Mouse (Mus musculus): ENCODE data around the gene Kcnma1. TPM values are rescaled to one million over a fixed set of nuclear protein-coding genes. Genes with fewer than 3 reads are reported as not detected.

Gene Kcnma1
- polyA plus RNA-seq, 1 experiment from 2014 or later, result 22.8 TPM

- ATAC-seq (ENCODE audit: low FRiP score) (no peak), DNase-seq (ENCODE audit: low spot score) (no peak)
- Histone ChIP-seq H3K9ac (no peak overlapping the region), H3K4me3 (replicated peaks; ENCODE audit: low read length) (no peak overlapping the region), H3K4me1 (replicated peaks; ENCODE audit: control insufficient read depth, insufficient read depth, low read length) (no peaks in the 10 kb centered on the region), H3K27ac (no peak overlapping the region), H3K27me3 (ENCODE audit: control insufficient read depth, insufficient read depth, low read length) (no peaks in the 10 kb centered on the region), H3K9me3 (ENCODE audit: control insufficient read depth, low read length) (no peaks in the 10 kb centered on the region), H3K4me2 (replicated peaks) (no peak overlapping the region), H3K36me3 (replicated peaks; ENCODE audit: control insufficient read depth, insufficient read depth) (no peaks in the 10 kb centered on the region)
- 67% methylated on average over 6 of the region's 6 CpGs for WGBS
Measured at GRCm38 (mm10) chr14:23935016-23935415, 79.3 kb downstream of the Kcnma1 start.

- H3K4me3 ChIP-seq (replicated peaks; ENCODE audit: low read length), result no peak overlapping the region
- no peaks in the 10 kb centered on the region for H3K36me3 ChIP-seq (replicated peaks; ENCODE audit: control insufficient read depth, insufficient read depth)
- H3K4me2 ChIP-seq (replicated peaks), result no peak overlapping the region
- H3K9me3 ChIP-seq (ENCODE audit: control insufficient read depth, low read length), result no peaks in the 10 kb centered on the region
- ATAC-seq (ENCODE audit: low FRiP score) (no peak), DNase-seq (ENCODE audit: low spot score) (no peak)
- H3K9ac ChIP-seq, result no peak overlapping the region
- 79% methylated on average over 6 of the region's 6 CpGs for WGBS
- no peak overlapping the region for H3K27ac ChIP-seq
- H3K4me1 ChIP-seq (replicated peaks; ENCODE audit: control insufficient read depth, insufficient read depth, low read length), result no peaks in the 10 kb centered on the region
- no peaks in the 10 kb centered on the region for H3K27me3 ChIP-seq (ENCODE audit: control insufficient read depth, insufficient read depth, low read length)
Measured at GRCm38 (mm10) chr14:23931671-23932071, 82.6 kb downstream of the Kcnma1 start.

GRCm38 (mm10) chr14:23929168-23929567, 85.1 kb downstream of the Kcnma1 start:
- Histone ChIP-seq H3K27ac (no peak overlapping the region), H3K27me3 (ENCODE audit: control insufficient read depth, insufficient read depth, low read length) (no peaks in the 10 kb centered on the region), H3K4me1 (replicated peaks; ENCODE audit: control insufficient read depth, insufficient read depth, low read length) (no peaks in the 10 kb centered on the region), H3K4me3 (replicated peaks; ENCODE audit: low read length) (no peak overlapping the region), H3K4me2 (replicated peaks) (no peak overlapping the region), H3K9ac (no peak overlapping the region), H3K36me3 (replicated peaks; ENCODE audit: control insufficient read depth, insufficient read depth) (no peaks in the 10 kb centered on the region), H3K9me3 (ENCODE audit: control insufficient read depth, low read length) (no peaks in the 10 kb centered on the region)
- 89% methylated on average over 3 of the region's 3 CpGs for WGBS
- no peak for DNase-seq (ENCODE audit: low spot score)
- ATAC-seq (ENCODE audit: low FRiP score), result no peak

- no peak for ATAC-seq (ENCODE audit: low FRiP score)
- Histone ChIP-seq H3K4me3 (replicated peaks; ENCODE audit: low read length) (no peak overlapping the region), H3K27me3 (ENCODE audit: control insufficient read depth, insufficient read depth, low read length) (no peaks in the 10 kb centered on the region), H3K4me2 (replicated peaks) (no peak overlapping the region), H3K9ac (no peak overlapping the region), H3K4me1 (replicated peaks; ENCODE audit: control insufficient read depth, insufficient read depth, low read length) (no peaks in the 10 kb centered on the region), H3K9me3 (ENCODE audit: control insufficient read depth, low read length) (no peaks in the 10 kb centered on the region), H3K36me3 (replicated peaks; ENCODE audit: control insufficient read depth, insufficient read depth) (no peaks in the 10 kb centered on the region), H3K27ac (no peak overlapping the region)
- WGBS, result 87% methylated on average over 2 of the region's 2 CpGs
- DNase-seq (ENCODE audit: low spot score), result no peak
Measured at GRCm38 (mm10) chr14:23923356-23923755, 90.9 kb downstream of the Kcnma1 start.

GRCm38 (mm10) chr14:23922755-23923154, 91.5 kb downstream of the Kcnma1 start:
- H3K36me3 ChIP-seq (replicated peaks; ENCODE audit: control insufficient read depth, insufficient read depth), result no peaks in the 10 kb centered on the region
- ATAC-seq (ENCODE audit: low FRiP score) (no peak), DNase-seq (ENCODE audit: low spot score) (no peak)
- no peak overlapping the region for H3K4me3 ChIP-seq (replicated peaks; ENCODE audit: low read length)
- 73% methylated on average over 3 of the region's 3 CpGs for WGBS
- H3K27ac ChIP-seq, result 0 out of 2 replicates have a peak overlapping the region, but pooled peaks have one; percentile 57
- no peaks in the 10 kb centered on the region for H3K9me3 ChIP-seq (ENCODE audit: control insufficient read depth, low read length)
- no peaks in the 10 kb centered on the region for H3K27me3 ChIP-seq (ENCODE audit: control insufficient read depth, insufficient read depth, low read length)
- no peak overlapping the region for H3K4me2 ChIP-seq (replicated peaks)
- H3K4me1 ChIP-seq (replicated peaks; ENCODE audit: control insufficient read depth, insufficient read depth, low read length), result no peaks in the 10 kb centered on the region
- H3K9ac ChIP-seq, result no peak overlapping the region

DNA sequence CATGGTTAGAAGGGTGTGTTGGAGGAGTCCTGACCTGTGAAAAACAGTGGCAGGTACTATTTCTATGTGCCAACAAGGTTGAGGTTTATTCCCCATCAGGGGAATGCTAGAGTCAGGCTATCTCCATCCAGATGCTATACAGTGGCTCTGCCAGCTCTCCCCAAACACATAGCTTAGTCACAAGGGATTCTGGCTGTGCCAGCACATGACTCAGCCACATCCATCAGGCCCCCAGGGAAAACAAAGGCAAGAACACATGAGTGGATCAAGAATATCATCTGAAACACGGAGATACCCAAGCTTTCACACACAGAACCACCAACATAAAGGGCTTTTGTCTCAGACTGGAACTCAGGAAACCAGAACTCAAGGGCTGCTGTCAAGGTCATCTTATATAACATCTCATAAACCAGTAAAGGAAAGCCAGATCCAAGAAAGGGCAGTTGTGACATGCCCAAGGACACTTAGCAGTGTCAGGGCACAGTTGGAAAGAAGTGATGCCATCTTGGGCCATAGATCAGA, 103.1 kb downstream of the Kcnma1 start:
- DNase-seq (ENCODE audit: low spot score), result no peak
- Histone ChIP-seq H3K36me3 (replicated peaks; ENCODE audit: control insufficient read depth, insufficient read depth) (no peaks in the 10 kb centered on the region), H3K27ac (no peak overlapping the region), H3K4me3 (replicated peaks; ENCODE audit: low read length) (no peak overlapping the region), H3K27me3 (ENCODE audit: control insufficient read depth, insufficient read depth, low read length) (no peaks in the 10 kb centered on the region), H3K9ac (no peak overlapping the region), H3K4me1 (replicated peaks; ENCODE audit: control insufficient read depth, insufficient read depth, low read length) (0 out of 2 replicates have a peak, but pooled peaks cover 3% of the 10 kb centered on the region), H3K9me3 (ENCODE audit: control insufficient read depth, low read length) (no peaks in the 10 kb centered on the region), H3K4me2 (replicated peaks) (no peak overlapping the region)
- no peak for ATAC-seq (ENCODE audit: low FRiP score)
- WGBS, result 80% methylated on average over 1 of the region's 1 CpGs

DNA sequence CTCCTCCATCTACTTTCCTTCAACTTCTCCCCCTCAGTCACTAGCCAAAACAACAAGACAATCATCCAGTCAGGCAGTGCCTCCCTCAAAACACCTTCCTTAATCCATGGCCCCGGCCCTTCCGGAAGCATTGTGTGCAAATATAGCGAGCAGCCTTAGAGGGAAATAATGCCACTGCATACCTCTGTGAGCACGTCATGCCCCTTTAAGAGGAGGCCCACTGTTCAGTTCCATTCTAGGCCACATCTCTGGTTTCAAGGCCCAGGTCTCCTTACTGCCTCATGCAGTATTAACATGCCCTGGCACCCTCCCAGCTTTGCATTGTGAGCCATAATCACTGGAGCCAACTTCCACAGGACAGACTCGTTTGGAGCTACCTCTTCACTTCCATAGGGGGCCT, 105.7 kb downstream of the Kcnma1 start:
- Histone ChIP-seq H3K27me3 (ENCODE audit: control insufficient read depth, insufficient read depth, low read length) (no peaks in the 10 kb centered on the region), H3K4me3 (replicated peaks; ENCODE audit: low read length) (no peak overlapping the region), H3K27ac (no peak overlapping the region), H3K36me3 (replicated peaks; ENCODE audit: control insufficient read depth, insufficient read depth) (no peaks in the 10 kb centered on the region), H3K9me3 (ENCODE audit: control insufficient read depth, low read length) (no peaks in the 10 kb centered on the region), H3K4me2 (replicated peaks) (no peak overlapping the region), H3K4me1 (replicated peaks; ENCODE audit: control insufficient read depth, insufficient read depth, low read length) (peaks cover 9% of the 10 kb centered on the region), H3K9ac (no peak overlapping the region)
- ATAC-seq (ENCODE audit: low FRiP score), result no peak
- WGBS, result 78% methylated on average over 5 of the region's 5 CpGs
- no peak for DNase-seq (ENCODE audit: low spot score)

- ATAC-seq (ENCODE audit: low FRiP score), result peak; percentile 83
Measured at GRCm38 (mm10) chr14:23902636-23903279, 111.5 kb downstream of the Kcnma1 start.

DNA sequence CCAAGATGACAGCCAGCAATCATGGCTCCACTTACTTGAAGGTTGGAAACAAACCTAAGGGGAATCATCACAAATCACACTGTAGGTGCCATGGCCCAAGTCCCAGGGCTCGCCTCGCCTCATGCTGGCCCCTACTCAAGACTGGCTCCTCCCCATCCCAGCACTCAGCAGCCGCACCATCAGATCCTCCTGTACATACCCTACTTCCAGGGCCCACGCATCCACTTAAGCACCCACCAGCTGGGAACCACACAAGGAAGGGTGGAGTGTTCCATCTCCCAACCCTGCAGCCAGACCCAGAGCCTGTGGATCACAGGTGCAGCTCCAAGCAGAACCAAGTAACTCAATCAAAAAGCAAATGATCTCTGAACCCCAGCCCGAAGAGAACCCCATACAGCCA, 114.8 kb downstream of the Kcnma1 start:
- H3K36me3 ChIP-seq (replicated peaks; ENCODE audit: control insufficient read depth, insufficient read depth), result no peaks in the 10 kb centered on the region
- no peaks in the 10 kb centered on the region for H3K9me3 ChIP-seq (ENCODE audit: control insufficient read depth, low read length)
- H3K27me3 ChIP-seq (ENCODE audit: control insufficient read depth, insufficient read depth, low read length), result no peaks in the 10 kb centered on the region
- H3K27ac ChIP-seq, result no peak overlapping the region
- no peak for DNase-seq (ENCODE audit: low spot score)
- H3K4me3 ChIP-seq (replicated peaks; ENCODE audit: low read length), result no peak overlapping the region
- peaks cover 23% of the 10 kb centered on the region for H3K4me1 ChIP-seq (replicated peaks; ENCODE audit: control insufficient read depth, insufficient read depth, low read length)
- H3K4me2 ChIP-seq (replicated peaks), result no peak overlapping the region
- H3K9ac ChIP-seq, result no peak overlapping the region
- no peak for ATAC-seq (ENCODE audit: low FRiP score)
- 90% methylated on average over 5 of the region's 5 CpGs for WGBS

More at GRCm38 (mm10) chr14:23902636-23903279, 111.5 kb downstream of the Kcnma1 start:
- peak; percentile 60 for DNase-seq (ENCODE audit: low spot score)
- H3K36me3 ChIP-seq (replicated peaks; ENCODE audit: control insufficient read depth, insufficient read depth), result no peaks in the 10 kb centered on the region
- no peaks in the 10 kb centered on the region for H3K27me3 ChIP-seq (ENCODE audit: control insufficient read depth, insufficient read depth, low read length)
- no peak overlapping the region for H3K9ac ChIP-seq
- H3K27ac ChIP-seq, result peak overlapping the region; percentile 61
- 26% methylated on average over 10 of the region's 10 CpGs for WGBS
- H3K4me1 ChIP-seq (replicated peaks; ENCODE audit: control insufficient read depth, insufficient read depth, low read length), result peaks cover 23% of the 10 kb centered on the region
- no peak overlapping the region for H3K4me2 ChIP-seq (replicated peaks)
- H3K4me3 ChIP-seq (replicated peaks; ENCODE audit: low read length), result no peak overlapping the region
- no peaks in the 10 kb centered on the region for H3K9me3 ChIP-seq (ENCODE audit: control insufficient read depth, low read length)
